Mouse (Mus musculus): Measurements from ENCODE around the gene Lrmda. TPM values are rescaled to one million over a fixed set of nuclear protein-coding genes. Genes with fewer than 3 reads are reported as not detected.

Gene Lrmda
- polyA plus RNA-seq, 1 experiment: not detected

DNA sequence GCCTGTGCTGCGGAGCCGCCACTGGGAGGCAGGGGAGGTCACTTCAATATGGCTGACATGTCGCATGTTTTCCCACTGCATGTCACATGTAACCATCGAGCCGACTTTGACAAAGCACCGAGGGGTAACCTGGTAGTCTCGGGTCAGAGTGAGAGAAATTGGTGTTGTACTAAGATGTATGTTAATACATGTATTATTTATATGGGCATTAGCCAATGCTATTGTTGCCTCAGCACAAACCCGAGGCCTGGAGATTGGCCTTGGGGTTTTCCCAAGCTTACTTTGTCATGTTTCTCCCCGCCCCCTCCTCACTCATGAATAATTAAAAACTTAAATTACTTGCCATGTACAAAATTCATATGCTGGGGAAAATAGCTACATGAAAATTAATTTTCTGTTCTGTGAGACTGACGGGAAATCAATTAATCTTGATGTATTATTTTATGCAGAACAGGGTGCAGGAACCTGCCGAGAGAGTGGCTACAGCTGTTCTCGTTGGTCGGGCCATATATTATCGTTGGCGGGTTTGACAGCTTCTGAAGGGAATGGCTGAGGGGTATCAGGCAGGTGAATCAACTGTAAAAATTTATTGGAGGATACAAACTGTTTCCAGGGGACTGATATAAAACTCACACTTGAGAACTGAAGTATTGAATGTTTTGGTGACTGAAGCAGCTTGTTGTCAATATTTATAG lies 265.5 kb downstream of the Lrmda start:
- no peak for TF ChIP-seq CTCF (IDR thresholded peaks at IDR 0.05; ENCODE audit: borderline replicate concordance, insufficient read depth, low read length)
- TF ChIP-seq POLR2A (IDR thresholded peaks at IDR 0.05; ENCODE audit: low read depth, low read length): no peak

GRCm38 (mm10) chr14:22285826-22286225 lies 266.3 kb downstream of the Lrmda start:
- Histone ChIP-seq H3K27ac (ENCODE audit: insufficient read depth, low read length) (no peak overlapping the region), H3K4me1 (ENCODE audit: control insufficient read depth, insufficient read depth, low read length) (no peaks in the 10 kb centered on the region), H3K4me3 (ENCODE audit: insufficient read depth, low read length) (no peak overlapping the region)
- TF ChIP-seq CTCF (IDR thresholded peaks at IDR 0.05; ENCODE audit: borderline replicate concordance, insufficient read depth, low read length) (no peak), POLR2A (IDR thresholded peaks at IDR 0.05; ENCODE audit: low read depth, low read length) (no peak)

More for the DNA sequence above, 265.5 kb downstream of the Lrmda start:
- H3K4me1 ChIP-seq (ENCODE audit: control insufficient read depth, insufficient read depth, low read length): no peaks in the 10 kb centered on the region
- H3K27ac ChIP-seq (ENCODE audit: insufficient read depth, low read length): no peak overlapping the region
- no peak overlapping the region for H3K4me3 ChIP-seq (ENCODE audit: insufficient read depth, low read length)

- H3K4me1 ChIP-seq (ENCODE audit: control insufficient read depth, insufficient read depth, low read length): no peaks in the 10 kb centered on the region
- no peak overlapping the region for H3K27ac ChIP-seq (ENCODE audit: insufficient read depth, low read length)
- TF ChIP-seq CTCF (IDR thresholded peaks at IDR 0.05; ENCODE audit: borderline replicate concordance, insufficient read depth, low read length): no peak
- TF ChIP-seq POLR2A (IDR thresholded peaks at IDR 0.05; ENCODE audit: low read depth, low read length): no peak
- no peak overlapping the region for H3K4me3 ChIP-seq (ENCODE audit: insufficient read depth, low read length)
These were observed 268.7 kb downstream of the Lrmda start for GRCm38 (mm10) chr14:22288179-22288578.

DNA sequence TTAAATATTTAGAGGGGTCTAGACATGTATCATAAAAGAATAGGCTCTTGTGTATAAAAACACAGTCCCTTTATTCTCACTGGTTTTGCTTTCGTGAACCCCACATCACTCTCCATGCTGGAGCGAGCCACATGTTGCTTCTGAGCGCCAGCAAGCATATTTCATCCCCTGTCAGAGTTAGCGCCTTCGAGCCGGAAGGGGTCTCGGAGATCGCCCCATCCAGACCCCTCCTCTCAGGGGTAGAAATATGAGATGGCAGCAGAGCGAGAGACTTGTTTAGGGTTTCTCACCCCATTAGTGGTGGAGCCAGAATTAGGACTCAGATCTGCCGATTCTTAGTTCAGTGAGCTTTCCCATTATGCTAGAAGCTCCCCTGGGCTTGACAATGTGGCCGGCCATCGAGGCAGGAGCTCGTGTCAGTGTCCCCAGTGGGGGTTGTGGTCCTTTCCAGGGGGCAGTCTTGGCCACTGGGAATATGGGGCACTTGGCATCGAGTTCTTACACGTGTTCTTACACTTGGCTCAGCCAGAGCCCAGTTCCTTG lies 269.9 kb downstream of the Lrmda start:
- Histone ChIP-seq H3K27ac (ENCODE audit: insufficient read depth, low read length) (no peak overlapping the region), H3K4me3 (ENCODE audit: insufficient read depth, low read length) (no peak overlapping the region), H3K4me1 (ENCODE audit: control insufficient read depth, insufficient read depth, low read length) (no peaks in the 10 kb centered on the region)
- TF ChIP-seq CTCF (IDR thresholded peaks at IDR 0.05; ENCODE audit: borderline replicate concordance, insufficient read depth, low read length) (no peak), POLR2A (IDR thresholded peaks at IDR 0.05; ENCODE audit: low read depth, low read length) (no peak)

- Histone ChIP-seq H3K4me3 (ENCODE audit: insufficient read depth, low read length) (no peak overlapping the region), H3K4me1 (ENCODE audit: control insufficient read depth, insufficient read depth, low read length) (no peaks in the 10 kb centered on the region), H3K27ac (ENCODE audit: insufficient read depth, low read length) (no peak overlapping the region)
- TF ChIP-seq POLR2A (IDR thresholded peaks at IDR 0.05; ENCODE audit: low read depth, low read length): no peak
- TF ChIP-seq CTCF (IDR thresholded peaks at IDR 0.05; ENCODE audit: borderline replicate concordance, insufficient read depth, low read length): no peak; the same call in 1 of the 2 replicates
These were observed 274.9 kb downstream of the Lrmda start for GRCm38 (mm10) chr14:22294371-22294770.

DNA sequence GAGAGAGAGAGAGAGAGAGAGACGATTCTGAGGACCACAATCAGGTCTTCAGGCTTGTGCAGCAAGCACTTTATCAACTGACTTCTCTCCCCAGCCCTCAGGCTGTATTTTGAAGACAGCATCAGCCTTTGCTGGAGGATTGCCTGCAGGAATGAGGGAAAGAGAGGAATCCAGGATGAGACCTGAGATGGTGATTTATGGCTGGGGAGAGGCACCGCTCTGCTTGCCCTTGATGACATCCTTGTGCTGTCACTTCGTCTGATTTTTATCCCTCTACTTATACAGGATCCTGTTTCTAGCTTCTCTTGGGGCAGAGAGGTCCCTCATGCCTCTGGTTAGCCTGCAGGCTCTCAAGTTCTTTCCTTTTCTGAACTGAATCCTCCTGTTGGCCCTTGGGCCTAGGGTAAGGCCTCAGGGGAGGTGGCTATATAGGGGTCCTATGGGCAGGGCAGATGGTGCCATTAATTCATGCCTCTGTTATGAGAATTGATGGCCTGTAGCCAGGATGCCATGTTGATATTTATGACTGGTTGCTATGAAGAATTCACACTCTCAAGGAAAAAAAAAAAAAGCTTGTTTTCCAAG lies 277.2 kb downstream of the Lrmda start:
- TF ChIP-seq CTCF (IDR thresholded peaks at IDR 0.05; ENCODE audit: borderline replicate concordance, insufficient read depth, low read length) (no peak), POLR2A (IDR thresholded peaks at IDR 0.05; ENCODE audit: low read depth, low read length) (no peak)
- H3K4me1 ChIP-seq (ENCODE audit: control insufficient read depth, insufficient read depth, low read length): no peaks in the 10 kb centered on the region

GRCm38 (mm10) chr14:22306759-22307158 lies 287.2 kb downstream of the Lrmda start:
- no peak for TF ChIP-seq CTCF (IDR thresholded peaks at IDR 0.05; ENCODE audit: borderline replicate concordance, insufficient read depth, low read length)
- no peak for TF ChIP-seq POLR2A (IDR thresholded peaks at IDR 0.05; ENCODE audit: low read depth, low read length)

More for the DNA sequence above, 277.2 kb downstream of the Lrmda start:
- H3K4me3 ChIP-seq (ENCODE audit: insufficient read depth, low read length): no peak overlapping the region
- H3K27ac ChIP-seq (ENCODE audit: insufficient read depth, low read length): no peak overlapping the region

DNA sequence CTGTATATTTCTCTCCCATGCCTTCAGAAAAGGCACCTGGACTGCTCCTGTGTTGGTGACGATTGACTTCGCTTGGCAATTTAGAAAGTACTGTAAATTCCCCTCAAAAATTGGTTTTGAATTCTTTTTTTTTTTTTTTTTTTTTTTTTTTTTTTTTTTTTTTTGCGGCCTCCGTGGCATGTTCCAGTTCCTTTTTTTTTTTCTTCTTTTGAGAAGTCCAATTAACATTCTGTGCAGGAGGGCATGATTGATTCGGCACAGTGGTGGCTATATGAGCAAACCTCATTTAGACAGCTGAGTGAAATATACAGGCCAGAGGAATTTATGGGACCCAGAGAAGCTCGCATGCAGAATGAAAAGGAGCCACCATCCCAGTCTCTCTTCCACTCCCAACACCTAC lies 288.5 kb downstream of the Lrmda start:
- H3K4me1 ChIP-seq (ENCODE audit: control insufficient read depth, insufficient read depth, low read length): no peaks in the 10 kb centered on the region
- no peak overlapping the region for H3K4me3 ChIP-seq (ENCODE audit: insufficient read depth, low read length)
- TF ChIP-seq CTCF (IDR thresholded peaks at IDR 0.05; ENCODE audit: borderline replicate concordance, insufficient read depth, low read length) (no peak), POLR2A (IDR thresholded peaks at IDR 0.05; ENCODE audit: low read depth, low read length) (no peak)
- no peak overlapping the region for H3K27ac ChIP-seq (ENCODE audit: insufficient read depth, low read length)

More at GRCm38 (mm10) chr14:22306759-22307158, 287.2 kb downstream of the Lrmda start:
- no peaks in the 10 kb centered on the region for H3K4me1 ChIP-seq (ENCODE audit: control insufficient read depth, insufficient read depth, low read length)
- H3K4me3 ChIP-seq (ENCODE audit: insufficient read depth, low read length): no peak overlapping the region
- no peak overlapping the region for H3K27ac ChIP-seq (ENCODE audit: insufficient read depth, low read length)

DNA sequence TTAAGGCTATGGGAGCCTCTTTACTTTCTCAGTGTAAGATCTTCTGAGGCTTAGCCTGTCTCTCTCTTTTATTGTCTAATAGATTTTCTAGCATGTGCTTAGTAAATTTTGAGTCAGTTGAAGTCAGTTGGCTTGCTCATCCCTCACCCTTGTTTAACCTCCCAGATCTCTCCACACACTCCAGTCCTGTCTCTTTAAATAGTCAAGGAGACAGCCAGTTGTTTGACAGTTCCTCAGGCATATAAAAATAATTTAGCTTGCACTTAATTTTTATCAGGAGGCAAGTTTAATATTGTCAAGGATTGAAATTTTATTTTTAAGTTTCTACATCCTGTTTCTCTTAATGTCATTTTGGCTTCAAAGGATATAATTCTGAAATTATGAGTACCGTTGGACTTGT lies 303.5 kb downstream of the Lrmda start:
- H3K27ac ChIP-seq (ENCODE audit: insufficient read depth, low read length): no peak overlapping the region

More for the DNA sequence above, 303.5 kb downstream of the Lrmda start:
- Histone ChIP-seq H3K4me1 (ENCODE audit: control insufficient read depth, insufficient read depth, low read length) (no peaks in the 10 kb centered on the region), H3K4me3 (ENCODE audit: insufficient read depth, low read length) (no peak overlapping the region)
- TF ChIP-seq CTCF (IDR thresholded peaks at IDR 0.05; ENCODE audit: borderline replicate concordance, insufficient read depth, low read length): no peak
- TF ChIP-seq POLR2A (IDR thresholded peaks at IDR 0.05; ENCODE audit: low read depth, low read length): no peak
